Mouse (Mus musculus): ENCODE measurements at regions not wholly inside any gene's neighbourhood (a gene's known extent, or its start where the extent isn't known, plus 50 kb on each side); places are given as distances from the start of the nearest gene placed in this dataset.
"Not testable (repeated sequence)": the region's sequence is repeated elsewhere in the genome, so short reads cannot be mapped to it uniquely, and the experiment has no call there.

GRCm38 (mm10) chr19:18025877-18026276 lies 188.4 kb upstream of the Pcsk5 start:
- no peak for DNase-seq

DNA sequence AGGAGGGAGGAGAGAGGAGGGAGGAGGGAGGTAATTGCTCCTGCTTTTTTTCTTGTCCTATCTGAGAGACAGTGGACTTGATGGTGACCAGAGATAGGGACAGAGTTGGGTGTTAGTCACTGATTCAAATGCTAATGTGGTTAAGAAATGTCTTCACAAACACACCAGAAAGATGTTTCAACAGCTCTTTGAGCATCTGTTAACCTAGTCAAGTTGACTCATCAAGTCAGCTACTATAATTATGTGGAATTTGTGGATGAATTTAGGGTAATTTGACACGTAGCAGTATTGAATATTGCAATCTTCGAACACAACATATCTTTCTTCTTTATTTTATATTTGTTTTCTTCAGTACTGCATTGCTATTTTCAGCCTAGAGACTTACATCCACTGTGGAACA lies 182.9 kb upstream of the Pcsk5 start:
- DNase-seq: no peak

- DNase-seq: no peak
Measured at GRCm38 (mm10) chr19:18015371-18015770, 177.9 kb upstream of the Pcsk5 start.

DNA sequence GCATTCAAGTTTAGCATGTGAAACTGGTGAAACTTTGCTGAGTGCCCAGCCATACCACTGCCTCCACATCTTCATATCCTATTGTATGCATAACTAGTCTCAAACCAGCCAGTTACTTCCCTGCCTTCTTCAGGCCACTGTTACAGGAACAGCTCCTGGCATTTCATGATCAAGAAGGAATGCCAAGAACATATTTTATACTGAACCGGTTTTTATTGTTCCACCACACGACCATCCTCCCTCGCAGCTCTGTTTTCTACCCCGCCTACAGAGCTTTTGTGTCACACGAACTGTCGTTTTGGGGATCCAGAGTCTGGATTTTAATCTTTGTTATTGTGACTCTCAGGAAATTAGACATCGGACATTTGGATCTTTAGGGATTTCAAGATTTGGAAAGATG lies 174.6 kb upstream of the Pcsk5 start:
- no peak for DNase-seq

DNA sequence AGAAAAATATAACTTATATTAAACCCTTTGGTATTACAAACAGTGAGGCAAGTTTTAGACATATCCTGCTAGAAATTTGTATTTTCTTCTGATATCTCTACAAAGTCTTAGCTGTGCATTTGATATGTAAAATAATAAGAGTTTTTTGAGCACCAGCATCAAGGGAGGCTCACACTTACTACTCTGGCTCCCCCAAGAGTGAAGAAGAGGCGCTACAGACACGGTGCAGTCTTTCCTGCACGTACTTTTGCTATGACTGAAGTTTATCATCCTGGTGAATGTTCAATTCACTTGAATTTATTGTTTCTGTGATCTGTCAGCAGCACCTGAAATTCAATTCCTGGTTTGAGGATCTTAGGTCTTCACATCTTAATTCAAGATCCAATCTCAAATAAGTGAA lies 160.1 kb upstream of the Pcsk5 start:
- no peak for DNase-seq

GRCm38 (mm10) chr19:17983416-17983815 lies 146.0 kb upstream of the Pcsk5 start:
- no peak for DNase-seq

- no peak for DNase-seq
Measured at GRCm38 (mm10) chr19:17965566-17965965, 128.1 kb upstream of the Pcsk5 start.

DNA sequence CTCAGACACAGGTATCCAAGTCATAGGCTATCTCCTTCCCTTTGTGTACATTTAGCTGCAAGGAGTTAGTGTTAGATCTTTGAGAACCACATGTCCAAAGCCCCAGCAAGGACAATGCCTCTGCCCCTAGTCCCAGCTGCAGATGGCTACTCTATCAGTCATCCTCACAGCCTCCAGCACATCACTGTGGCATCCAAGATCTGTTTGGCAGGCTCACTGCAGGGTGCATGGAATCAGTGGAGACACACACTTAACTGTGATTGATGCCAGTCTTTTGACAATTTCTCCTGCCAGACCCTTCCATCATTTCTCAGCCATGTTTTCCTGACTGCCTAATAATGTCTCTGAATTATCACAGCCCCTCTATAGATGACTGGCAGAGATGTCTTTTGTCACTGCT lies 121.0 kb upstream of the Pcsk5 start:
- no peak for DNase-seq

DNA sequence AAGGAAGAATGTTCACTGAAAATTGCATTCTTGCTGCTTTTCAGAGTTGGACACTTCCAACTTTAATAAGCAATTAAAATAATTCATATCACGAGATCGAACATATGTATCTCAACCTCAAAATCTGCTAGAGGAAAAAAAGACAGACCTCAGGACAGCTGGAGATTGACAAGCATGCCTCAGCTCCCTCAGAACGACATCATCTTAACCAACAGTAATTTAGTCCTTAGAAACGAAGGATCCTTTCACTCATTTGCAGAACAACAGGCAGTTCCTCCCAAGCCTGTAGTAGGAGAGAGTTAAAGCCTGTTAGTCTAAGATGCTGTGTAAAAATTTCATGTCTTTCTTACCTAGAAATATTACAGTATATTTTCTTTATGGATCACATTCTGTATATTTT lies 95.2 kb upstream of the Pcsk5 start:
- DNase-seq: no peak

GRCm38 (mm10) chr19:17927121-17927520 lies 89.7 kb upstream of the Pcsk5 start:
- DNase-seq: not testable (repeated sequence)

DNA sequence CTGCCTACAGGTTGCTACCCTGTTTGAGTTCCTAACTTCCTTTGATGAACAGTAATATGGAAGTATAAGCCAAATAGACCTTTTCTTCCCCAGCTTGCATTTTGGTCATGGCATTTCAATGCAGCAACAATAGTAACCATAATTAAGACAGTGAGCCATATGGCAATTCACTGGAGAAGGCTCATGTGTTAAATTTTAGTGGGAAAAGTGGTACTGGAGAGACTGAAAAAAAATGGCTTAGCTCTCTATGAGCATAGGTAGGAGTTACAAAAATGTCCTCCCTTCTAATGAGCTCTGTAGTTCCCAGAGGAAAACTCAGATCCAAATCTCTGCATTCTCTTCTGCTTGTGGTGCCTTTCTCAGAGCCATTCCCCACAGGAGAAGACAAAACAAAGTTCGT lies 70.1 kb upstream of the Pcsk5 start:
- no peak for DNase-seq

DNA sequence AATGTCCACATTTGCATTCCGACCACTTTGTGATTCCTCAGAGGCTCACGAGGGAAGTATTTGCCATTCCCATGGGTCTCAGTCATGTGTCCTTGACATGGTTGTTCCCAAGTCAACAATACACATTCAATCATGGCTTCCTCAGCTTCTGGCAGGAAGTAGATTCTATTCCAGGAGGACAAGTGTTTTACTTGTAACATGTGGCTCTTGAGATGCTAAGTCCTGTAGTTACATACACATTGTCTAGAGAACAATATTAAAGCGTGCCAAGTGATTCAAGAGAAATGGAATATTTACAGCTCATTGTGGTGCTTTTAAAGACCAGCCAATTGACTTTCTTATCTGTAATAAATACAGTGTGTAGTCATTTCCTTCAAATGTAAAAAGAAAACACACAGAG lies 66.7 kb upstream of the Pcsk5 start:
- DNase-seq: no peak

GRCm38 (mm10) chr19:17892615-17893014 lies 55.2 kb upstream of the Pcsk5 start:
- no peak for DNase-seq
